Mouse (Mus musculus): ENCODE results near the gene Rptor. TPM values are rescaled to one million over a fixed set of nuclear protein-coding genes. Genes with fewer than 3 reads are reported as not detected.
A peak's percentile ranks its signal among the peaks of the same experiment; 100 is the strongest.

The Rptor gene
- polyA plus RNA-seq, 1 experiment from 2014 or later, result 17.7 TPM

DNA sequence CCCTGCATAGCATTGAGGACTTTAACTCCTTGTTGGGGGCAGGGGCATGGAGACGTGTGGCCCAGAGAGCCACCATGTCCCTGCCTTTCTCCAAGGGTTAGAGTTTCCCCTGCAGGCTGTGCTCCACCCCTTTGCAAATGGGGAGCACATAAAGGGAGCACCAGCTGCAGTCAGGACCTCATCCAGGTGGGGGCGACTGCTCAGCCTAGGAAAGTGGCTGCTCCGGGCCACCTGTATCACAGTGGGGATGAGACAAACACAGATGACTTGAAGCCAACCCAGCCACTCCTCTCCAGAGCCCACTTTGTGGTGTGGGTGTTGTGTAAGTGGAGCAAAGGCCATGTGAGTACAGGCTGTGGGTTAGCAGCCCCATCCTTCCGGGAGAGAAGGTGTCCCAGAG, 298.5 kb downstream of the Rptor start:
- Histone ChIP-seq H3K4me2 (replicated peaks) (no peak overlapping the region), H3K9ac (no peak overlapping the region), H3K27ac (no peak overlapping the region), H3K4me3 (no peak overlapping the region), H3K36me3 (peaks cover 34% of the 10 kb centered on the region), H3K27me3 (no peaks in the 10 kb centered on the region), H3K9me3 (no peaks in the 10 kb centered on the region), H3K4me1 (no peaks in the 10 kb centered on the region)
- no peak for ATAC-seq (ENCODE audit: insufficient number of reproducible peaks, insufficient read depth, low FRiP score, low TSS enrichment)
- WGBS, result 68% methylated on average over 4 of the region's 4 CpGs

DNA sequence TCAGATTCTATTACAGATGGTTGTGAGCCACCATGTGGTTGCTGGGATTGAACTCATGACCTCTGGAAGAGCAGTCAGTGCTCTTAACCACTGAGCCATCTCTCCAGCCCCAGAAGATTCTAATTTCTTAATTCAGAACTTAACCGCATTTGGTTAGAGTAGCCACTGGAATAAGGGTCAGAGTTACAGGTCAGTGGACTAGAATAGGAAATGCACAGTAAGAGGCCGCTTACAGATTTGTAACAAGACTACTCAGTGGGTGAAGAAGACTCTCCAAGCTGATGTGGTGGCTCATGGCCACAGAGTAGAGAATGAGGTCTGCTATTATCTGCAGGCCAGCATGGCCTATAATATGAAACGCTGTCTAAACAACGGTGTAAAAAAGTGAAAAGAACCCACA, 300.2 kb downstream of the Rptor start:
- no peak overlapping the region for H3K4me2 ChIP-seq (replicated peaks)
- no peak for ATAC-seq (ENCODE audit: insufficient number of reproducible peaks, insufficient read depth, low FRiP score, low TSS enrichment)
- no peak overlapping the region for H3K4me3 ChIP-seq
- peaks cover 20% of the 10 kb centered on the region for H3K36me3 ChIP-seq
- no peak overlapping the region for H3K9ac ChIP-seq
- no peak overlapping the region for H3K27ac ChIP-seq
- 88% methylated on average over 4 of the region's 4 CpGs for WGBS
- no peaks in the 10 kb centered on the region for H3K27me3 ChIP-seq
- no peaks in the 10 kb centered on the region for H3K9me3 ChIP-seq
- no peaks in the 10 kb centered on the region for H3K4me1 ChIP-seq

GRCm38 (mm10) chr11:119904621-119905286, 302.0 kb downstream of the Rptor start:
- H3K27ac ChIP-seq, result no peak overlapping the region
- no peak overlapping the region for H3K4me3 ChIP-seq
- 0 out of 2 replicates have a peak, but pooled peaks cover under 1% of the 10 kb centered on the region for H3K36me3 ChIP-seq
- H3K27me3 ChIP-seq, result no peaks in the 10 kb centered on the region
- no peaks in the 10 kb centered on the region for H3K9me3 ChIP-seq
- peaks cover 1% of the 10 kb centered on the region; the same call in 1 of the 2 replicates for H3K4me1 ChIP-seq
- 26% methylated on average over 5 of the region's 5 CpGs for WGBS
- H3K9ac ChIP-seq, result no peak overlapping the region
- ATAC-seq (ENCODE audit: insufficient number of reproducible peaks, insufficient read depth, low FRiP score, low TSS enrichment), result no peak
- H3K4me2 ChIP-seq (replicated peaks), result no peak overlapping the region

DNA sequence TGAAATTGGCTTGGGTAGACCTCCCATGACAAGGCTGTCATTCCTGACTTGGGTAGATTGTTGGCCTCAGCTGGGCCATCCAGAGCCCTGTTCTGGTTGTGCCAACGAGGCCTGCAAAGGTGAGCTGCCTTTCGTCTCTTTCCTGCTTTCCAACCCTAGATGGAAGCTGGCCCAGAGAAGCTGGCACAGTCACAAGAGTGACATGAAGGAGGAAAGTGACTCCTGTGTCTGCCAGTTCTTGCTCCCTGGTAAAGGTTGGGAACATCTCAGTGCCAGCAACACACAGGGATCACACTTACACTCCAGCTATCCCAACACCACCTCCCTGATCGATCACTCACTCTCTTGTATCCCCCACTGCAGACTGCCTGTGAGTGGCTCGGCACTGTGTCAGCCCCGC, 303.1 kb downstream of the Rptor start:
- no peaks in the 10 kb centered on the region for H3K27me3 ChIP-seq
- H3K27ac ChIP-seq, result no peak overlapping the region
- H3K9ac ChIP-seq, result no peak overlapping the region
- H3K4me1 ChIP-seq, result peaks cover 3% of the 10 kb centered on the region; the same call in 1 of the 2 replicates
- H3K9me3 ChIP-seq, result no peaks in the 10 kb centered on the region
- H3K36me3 ChIP-seq, result no peaks in the 10 kb centered on the region
- 83% methylated on average over 5 of the region's 5 CpGs for WGBS
- no peak overlapping the region for H3K4me2 ChIP-seq (replicated peaks)
- no peak overlapping the region for H3K4me3 ChIP-seq
- ATAC-seq (ENCODE audit: insufficient number of reproducible peaks, insufficient read depth, low FRiP score, low TSS enrichment), result no peak

- H3K9ac ChIP-seq, result no peak overlapping the region
- no peaks in the 10 kb centered on the region for H3K9me3 ChIP-seq
- 40% methylated on average over 7 of the region's 7 CpGs for WGBS
These were observed 304.4 kb downstream of the Rptor start for GRCm38 (mm10) chr11:119907006-119907650.

DNA sequence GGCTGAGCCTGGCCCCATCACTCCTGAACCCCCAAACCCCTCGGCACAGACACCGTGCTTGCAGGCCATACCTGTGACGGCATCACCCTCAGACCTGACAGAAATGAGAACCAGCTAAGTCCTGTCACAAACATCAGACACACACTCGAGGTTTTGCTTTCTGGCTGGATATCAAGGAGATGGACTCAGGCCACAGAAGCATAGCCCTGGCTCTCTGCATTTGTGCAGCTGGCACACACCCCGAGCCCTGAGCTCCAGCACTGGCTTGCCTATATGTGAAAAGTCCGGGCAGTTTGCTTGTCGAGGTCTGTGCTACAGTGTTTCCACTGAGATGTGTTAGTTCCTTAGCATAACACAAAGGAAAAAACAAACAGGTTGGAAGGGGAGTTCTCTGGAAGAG, 305.0 kb downstream of the Rptor start:
- no peak for ATAC-seq (ENCODE audit: insufficient number of reproducible peaks, insufficient read depth, low FRiP score, low TSS enrichment)
- WGBS, result 58% methylated on average over 7 of the region's 7 CpGs
- Histone ChIP-seq H3K4me1 (peaks cover 5% of the 10 kb centered on the region), H3K9me3 (no peaks in the 10 kb centered on the region), H3K36me3 (no peaks in the 10 kb centered on the region), H3K4me3 (no peak overlapping the region), H3K27me3 (no peaks in the 10 kb centered on the region), H3K9ac (no peak overlapping the region), H3K4me2 (replicated peaks) (no peak overlapping the region), H3K27ac (no peak overlapping the region)

More at GRCm38 (mm10) chr11:119907006-119907650, 304.4 kb downstream of the Rptor start:
- no peaks in the 10 kb centered on the region for H3K27me3 ChIP-seq
- no peak overlapping the region for H3K27ac ChIP-seq
- H3K4me1 ChIP-seq, result peaks cover 3% of the 10 kb centered on the region; the same call in 1 of the 2 replicates
- ATAC-seq (ENCODE audit: insufficient number of reproducible peaks, insufficient read depth, low FRiP score, low TSS enrichment), result no peak
- H3K36me3 ChIP-seq, result no peaks in the 10 kb centered on the region
- no peak overlapping the region for H3K4me2 ChIP-seq (replicated peaks)
- H3K4me3 ChIP-seq, result no peak overlapping the region

DNA sequence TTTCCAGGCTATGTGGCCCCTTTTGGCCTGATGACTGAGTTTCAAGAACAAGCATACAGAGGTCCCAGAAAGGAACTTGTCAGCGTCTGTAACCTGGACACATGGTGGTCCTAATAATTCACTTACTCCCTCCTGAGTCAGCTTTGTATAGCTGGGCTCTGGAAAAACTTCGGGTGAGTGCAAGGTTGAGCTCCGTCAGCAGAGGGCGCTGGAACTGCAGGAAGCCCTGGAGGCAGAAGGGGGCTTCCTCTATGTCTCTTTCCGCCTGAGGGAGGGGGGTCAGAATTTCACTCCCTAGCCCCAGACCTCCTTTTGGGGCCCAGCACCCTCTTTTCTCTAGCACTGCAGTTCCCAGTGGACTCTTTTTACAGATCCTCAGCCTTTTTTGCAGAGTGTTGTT, 306.7 kb downstream of the Rptor start:
- 3% methylated on average over 5 of the region's 5 CpGs for WGBS

GRCm38 (mm10) chr11:119912845-119913244, 310.1 kb downstream of the Rptor start:
- Histone ChIP-seq H3K36me3 (peaks cover 19% of the 10 kb centered on the region), H3K4me2 (replicated peaks) (peak overlapping the region; percentile 98), H3K4me1 (peaks cover 27% of the 10 kb centered on the region), H3K27ac (peak overlapping the region; percentile 80; the same call in 1 of the 2 replicates), H3K9me3 (no peaks in the 10 kb centered on the region), H3K4me3 (peak overlapping the region; percentile 96), H3K27me3 (no peaks in the 10 kb centered on the region), H3K9ac (peak overlapping the region; percentile 90)
- WGBS, result 6% methylated on average over 7 of the region's 7 CpGs
- ATAC-seq (ENCODE audit: insufficient number of reproducible peaks, insufficient read depth, low FRiP score, low TSS enrichment), result no peak

More for the DNA sequence above, 306.7 kb downstream of the Rptor start:
- no peaks in the 10 kb centered on the region for H3K9me3 ChIP-seq
- no peak overlapping the region for H3K27ac ChIP-seq
- H3K27me3 ChIP-seq, result no peaks in the 10 kb centered on the region
- ATAC-seq (ENCODE audit: insufficient number of reproducible peaks, insufficient read depth, low FRiP score, low TSS enrichment), result no peak
- no peak overlapping the region for H3K9ac ChIP-seq
- H3K36me3 ChIP-seq, result no peaks in the 10 kb centered on the region
- H3K4me1 ChIP-seq, result peaks cover 14% of the 10 kb centered on the region
- H3K4me2 ChIP-seq (replicated peaks), result no peak overlapping the region; the same call in 1 of the 2 replicates
- H3K4me3 ChIP-seq, result no peak overlapping the region

- WGBS, result under 1% methylated on average over 48 of the region's 48 CpGs
- peak within 1 kb of the TSS; percentile 98 for H3K4me2 ChIP-seq (replicated peaks)
- H3K36me3 ChIP-seq, result peaks cover 25% of the 10 kb centered on the region
- ATAC-seq (ENCODE audit: insufficient number of reproducible peaks, insufficient read depth, low FRiP score, low TSS enrichment), result peak; percentile 19; the same call in 1 of the 2 replicates
- H3K4me3 ChIP-seq, result peak within 1 kb of the TSS; percentile 96
- peak within 1 kb of the TSS; percentile 80 for H3K27ac ChIP-seq
- no peaks in the 10 kb centered on the region for H3K9me3 ChIP-seq
- H3K9ac ChIP-seq, result peak within 1 kb of the TSS; percentile 90
- peaks cover 27% of the 10 kb centered on the region for H3K4me1 ChIP-seq
- no peaks in the 10 kb centered on the region for H3K27me3 ChIP-seq
These were observed 310.7 kb downstream of the Rptor start, which contains the start of gene Chmp6 for GRCm38 (mm10) chr11:119913291-119913934. Chmp6 (plus strand) TSS chr11:119913441.

DNA sequence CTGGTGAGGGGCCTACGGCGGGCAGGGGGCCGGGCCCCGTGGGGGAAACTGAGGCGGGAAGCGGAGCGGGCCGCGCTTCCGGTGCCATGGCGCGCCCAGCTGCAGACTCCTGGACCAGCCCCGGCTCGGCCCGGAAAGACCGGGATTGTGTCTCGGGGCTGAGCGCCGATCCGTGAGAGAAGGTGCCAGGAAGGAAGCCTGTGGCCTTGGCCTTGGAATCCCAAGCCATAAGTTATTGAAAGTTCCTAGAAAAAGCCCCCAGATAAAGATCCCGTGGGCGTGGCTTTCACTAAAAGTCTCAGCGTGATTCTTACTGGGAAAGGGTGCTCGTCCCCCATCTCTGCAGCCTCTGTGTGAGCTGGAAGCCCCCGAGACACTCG, 311.2 kb downstream of the Rptor start:
- Histone ChIP-seq H3K36me3 (peaks cover 30% of the 10 kb centered on the region), H3K9ac (peak overlapping the region; percentile 90), H3K9me3 (no peaks in the 10 kb centered on the region), H3K4me2 (replicated peaks) (peak overlapping the region; percentile 98), H3K4me3 (peak overlapping the region; percentile 96), H3K27ac (peak overlapping the region; percentile 80), H3K4me1 (peaks cover 27% of the 10 kb centered on the region), H3K27me3 (no peaks in the 10 kb centered on the region)
- under 1% methylated on average over 26 of the region's 26 CpGs for WGBS
- 0 out of 2 replicates have a peak, but pooled peaks have one; percentile 25 for ATAC-seq (ENCODE audit: insufficient number of reproducible peaks, insufficient read depth, low FRiP score, low TSS enrichment)

- Histone ChIP-seq H3K27me3 (no peaks in the 10 kb centered on the region), H3K9ac (peak overlapping the region; percentile 90), H3K36me3 (peaks cover 35% of the 10 kb centered on the region), H3K4me1 (peaks cover 27% of the 10 kb centered on the region), H3K4me3 (peak overlapping the region; percentile 96), H3K27ac (peak overlapping the region; percentile 80; the same call in 1 of the 2 replicates), H3K4me2 (replicated peaks) (peak overlapping the region; percentile 98), H3K9me3 (no peaks in the 10 kb centered on the region)
- WGBS, result 22% methylated on average over 4 of the region's 4 CpGs
- ATAC-seq (ENCODE audit: insufficient number of reproducible peaks, insufficient read depth, low FRiP score, low TSS enrichment), result no peak
These were observed 311.7 kb downstream of the Rptor start for GRCm38 (mm10) chr11:119914381-119914780.

All from embryonic facial prominence, embryonic 12.5 days (tissue).